Mouse (Mus musculus): ENCODE results near the gene Mkrn2os. TPM values are rescaled to one million over a fixed set of nuclear protein-coding genes. Genes with fewer than 3 reads are reported as not detected.

The Mkrn2os gene
- polyA plus RNA-seq, 1 experiment from 2014 or later = 0.15 TPM

DNA sequence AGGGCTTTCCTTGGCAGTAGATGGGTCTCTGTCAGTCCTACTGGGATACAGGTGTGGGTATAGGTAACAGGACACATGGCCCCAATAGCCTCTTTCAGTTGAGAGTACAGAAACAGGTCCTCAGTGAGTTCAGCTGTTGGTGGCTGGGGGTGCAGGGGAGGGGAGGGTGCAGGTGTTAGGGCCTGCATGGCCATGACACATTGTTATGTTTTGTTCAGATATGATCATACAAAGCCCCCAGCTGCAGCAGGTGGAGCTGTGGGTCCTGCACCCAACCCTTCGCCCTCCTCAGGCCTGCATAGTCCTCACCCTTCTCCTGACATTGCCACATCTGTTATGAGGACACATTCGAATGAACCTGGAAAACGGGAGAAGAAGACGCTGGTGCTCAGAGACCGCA lies 17.9 kb upstream of the Mkrn2os start:
- 94% methylated on average over 5 of the region's 5 CpGs for WGBS
- ATAC-seq (ENCODE audit: low FRiP score) = no peak

DNA sequence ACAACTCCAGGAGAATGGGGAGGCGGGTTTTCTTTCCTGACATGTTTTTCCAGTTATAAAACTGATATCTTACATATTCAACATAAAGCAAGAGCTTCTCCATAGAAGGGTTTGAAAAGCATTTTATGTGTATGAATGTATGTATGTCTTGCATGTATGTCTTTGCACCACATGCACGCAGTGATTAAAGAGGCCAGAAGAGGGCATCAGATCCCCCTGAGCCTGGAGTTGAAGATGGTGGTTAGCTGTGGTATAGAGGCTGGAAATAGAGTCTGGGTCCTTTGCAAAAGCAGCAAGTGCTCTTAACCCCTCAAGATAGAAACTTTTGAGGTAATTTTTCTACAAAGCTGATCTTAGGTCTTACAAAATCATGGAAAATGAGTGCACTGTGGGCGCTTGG lies 16.7 kb upstream of the Mkrn2os start:
- no peak for ATAC-seq (ENCODE audit: low FRiP score)
- H3K9ac ChIP-seq (ENCODE audit: low read length) = no peak overlapping the region
- no peak overlapping the region for H3K4me2 ChIP-seq
- 60% methylated on average over 3 of the region's 3 CpGs for WGBS
- no peaks in the 10 kb centered on the region for H3K9me3 ChIP-seq (ENCODE audit: control insufficient read depth, low read length)
- H3K4me1 ChIP-seq (ENCODE audit: control insufficient read depth, insufficient read depth, low read length) = no peaks in the 10 kb centered on the region
- no peaks in the 10 kb centered on the region for H3K27me3 ChIP-seq (ENCODE audit: control insufficient read depth, insufficient read depth, low read length)
- no peak overlapping the region for H3K4me3 ChIP-seq (ENCODE audit: low read depth, low read length)
- H3K27ac ChIP-seq (ENCODE audit: low read depth, low read length) = no peak overlapping the region
- no peak for DNase-seq (ENCODE audit: low spot score, missing footprints)
- 0 out of 2 replicates have a peak, but pooled peaks cover 5% of the 10 kb centered on the region for H3K36me3 ChIP-seq (ENCODE audit: control insufficient read depth, insufficient read depth, low read length)

More for the DNA sequence above, 17.9 kb upstream of the Mkrn2os start:
- no peak for DNase-seq (ENCODE audit: low spot score, missing footprints)
- Histone ChIP-seq H3K4me2 (no peak overlapping the region), H3K4me3 (ENCODE audit: low read depth, low read length) (no peak overlapping the region), H3K27me3 (ENCODE audit: control insufficient read depth, insufficient read depth, low read length) (no peaks in the 10 kb centered on the region), H3K4me1 (ENCODE audit: control insufficient read depth, insufficient read depth, low read length) (no peaks in the 10 kb centered on the region), H3K27ac (ENCODE audit: low read depth, low read length) (no peak overlapping the region), H3K36me3 (ENCODE audit: control insufficient read depth, insufficient read depth, low read length) (0 out of 2 replicates have a peak, but pooled peaks cover 10% of the 10 kb centered on the region), H3K9me3 (ENCODE audit: control insufficient read depth, low read length) (no peaks in the 10 kb centered on the region), H3K9ac (ENCODE audit: low read length) (no peak overlapping the region)

DNA sequence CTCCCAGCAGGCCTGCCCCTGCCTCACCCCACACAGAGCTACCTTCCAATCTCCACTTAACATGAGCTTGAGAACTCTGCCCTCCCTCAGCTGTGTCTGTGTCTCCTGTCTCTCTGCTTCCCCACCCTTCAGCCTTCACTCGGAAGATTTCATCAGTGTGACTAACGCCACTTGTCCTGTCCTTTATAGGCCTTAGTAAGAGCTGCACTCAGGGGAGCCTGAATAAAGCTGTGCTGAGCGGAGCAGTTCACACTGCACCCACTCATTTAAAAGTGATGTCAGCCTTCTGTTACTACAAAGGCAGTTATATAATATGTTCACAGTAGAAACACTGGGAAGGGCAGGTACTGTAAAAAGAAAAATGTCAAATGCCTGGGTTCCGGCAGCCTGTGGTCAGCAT lies 15.1 kb upstream of the Mkrn2os start:
- H3K4me2 ChIP-seq = no peak overlapping the region
- 85% methylated on average over 4 of the region's 4 CpGs for WGBS
- ATAC-seq (ENCODE audit: low FRiP score) = no peak

DNA sequence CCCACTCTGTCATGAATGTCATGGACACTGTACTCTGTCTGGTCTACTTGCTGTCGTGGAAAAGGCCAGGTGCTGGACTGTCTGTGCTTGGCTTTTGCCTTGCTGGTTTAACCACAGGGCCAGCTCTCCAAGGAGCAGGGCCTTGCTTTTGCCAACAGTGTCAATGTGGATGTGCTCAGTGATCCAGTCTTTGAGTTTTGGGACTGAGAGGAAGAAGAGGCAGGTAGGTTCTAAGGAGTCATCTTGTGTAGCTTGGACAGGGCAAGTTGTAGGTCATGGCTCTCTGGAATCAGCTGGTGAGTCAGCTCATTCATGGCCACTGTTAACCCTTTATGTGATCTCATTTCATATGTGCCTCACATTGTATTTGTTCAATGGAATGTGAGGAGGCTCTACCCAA lies 14.1 kb upstream of the Mkrn2os start:
- no peak overlapping the region for H3K9ac ChIP-seq (ENCODE audit: low read length)
- WGBS = 90% methylated on average over 1 of the region's 1 CpGs
- ATAC-seq (ENCODE audit: low FRiP score) = no peak

More for the DNA sequence above, 15.1 kb upstream of the Mkrn2os start:
- H3K4me3 ChIP-seq (ENCODE audit: low read depth, low read length) = no peak overlapping the region
- H3K9me3 ChIP-seq (ENCODE audit: control insufficient read depth, low read length) = no peaks in the 10 kb centered on the region
- no peak for DNase-seq (ENCODE audit: low spot score, missing footprints)
- H3K4me1 ChIP-seq (ENCODE audit: control insufficient read depth, insufficient read depth, low read length) = no peaks in the 10 kb centered on the region
- H3K36me3 ChIP-seq (ENCODE audit: control insufficient read depth, insufficient read depth, low read length) = 0 out of 2 replicates have a peak, but pooled peaks cover 3% of the 10 kb centered on the region
- no peak overlapping the region for H3K27ac ChIP-seq (ENCODE audit: low read depth, low read length)
- H3K27me3 ChIP-seq (ENCODE audit: control insufficient read depth, insufficient read depth, low read length) = no peaks in the 10 kb centered on the region
- H3K9ac ChIP-seq (ENCODE audit: low read length) = no peak overlapping the region

DNA sequence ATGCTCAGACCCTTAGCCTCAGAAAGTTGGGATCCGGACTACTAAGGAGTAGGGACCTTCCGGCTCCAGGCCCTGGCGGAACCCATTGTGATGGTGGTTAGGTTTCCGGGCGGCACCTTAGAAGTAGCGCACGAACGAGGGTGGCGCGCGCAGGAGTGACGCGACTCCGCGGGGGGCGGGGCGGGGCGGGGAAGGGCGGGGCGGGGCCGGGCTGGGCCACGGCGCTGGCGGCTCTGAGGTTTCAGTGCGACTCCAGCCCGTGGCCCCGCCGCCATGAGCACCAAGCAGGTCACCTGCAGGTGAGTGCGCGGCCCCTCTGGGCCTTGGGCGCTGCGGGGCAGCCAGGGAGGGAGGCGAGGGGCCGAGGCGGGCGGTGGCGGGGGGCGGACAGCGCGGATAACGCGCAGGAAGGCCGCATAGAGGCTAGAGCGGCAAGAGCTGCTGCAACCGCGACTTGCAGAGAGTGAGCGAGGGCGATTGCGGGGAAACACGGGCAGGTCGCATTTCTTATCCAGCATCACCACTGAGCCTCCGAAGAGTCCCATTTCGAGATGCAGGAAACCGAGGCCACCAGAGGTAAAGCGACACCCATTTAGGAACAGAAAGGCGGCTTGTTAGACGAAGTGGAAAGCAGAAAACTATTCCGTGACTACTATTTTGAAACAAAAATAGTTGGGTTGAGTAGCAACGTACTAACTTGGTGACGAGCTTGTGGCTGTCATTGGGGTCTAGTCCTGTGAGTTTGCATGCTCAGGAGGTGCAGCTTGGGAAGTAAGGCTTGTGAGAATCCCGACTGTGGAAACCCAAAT lies 9.5 kb upstream of the Mkrn2os start, which contains the start of gene Mkrn2:
Mkrn2 (plus strand) TSS at position 188 of the 809 bp plus-strand sequence.
- Histone ChIP-seq H3K9me3 (ENCODE audit: control insufficient read depth, low read length) (no peaks in the 10 kb centered on the region), H3K36me3 (ENCODE audit: control insufficient read depth, insufficient read depth, low read length) (no peaks in the 10 kb centered on the region), H3K4me2 (peak within 1 kb of the TSS; percentile 64), H3K4me1 (ENCODE audit: control insufficient read depth, insufficient read depth, low read length) (no peaks in the 10 kb centered on the region), H3K27me3 (ENCODE audit: control insufficient read depth, insufficient read depth, low read length) (no peaks in the 10 kb centered on the region), H3K27ac (ENCODE audit: low read depth, low read length) (no peak within 1 kb of the TSS), H3K4me3 (ENCODE audit: low read depth, low read length) (peak within 1 kb of the TSS; percentile 62), H3K9ac (ENCODE audit: low read length) (peak within 1 kb of the TSS; percentile 70)
- DNase-seq (ENCODE audit: low spot score, missing footprints) = peak; percentile 99
- WGBS = under 1% methylated on average over 57 of the region's 61 CpGs
- ATAC-seq (ENCODE audit: low FRiP score) = peak; percentile 95

More for the DNA sequence above, 14.1 kb upstream of the Mkrn2os start:
- H3K27me3 ChIP-seq (ENCODE audit: control insufficient read depth, insufficient read depth, low read length) = no peaks in the 10 kb centered on the region
- no peak overlapping the region for H3K4me2 ChIP-seq
- no peak for DNase-seq (ENCODE audit: low spot score, missing footprints)
- no peak overlapping the region for H3K4me3 ChIP-seq (ENCODE audit: low read depth, low read length)
- H3K9me3 ChIP-seq (ENCODE audit: control insufficient read depth, low read length) = no peaks in the 10 kb centered on the region
- H3K36me3 ChIP-seq (ENCODE audit: control insufficient read depth, insufficient read depth, low read length) = 0 out of 2 replicates have a peak, but pooled peaks cover 3% of the 10 kb centered on the region
- H3K27ac ChIP-seq (ENCODE audit: low read depth, low read length) = no peak overlapping the region
- H3K4me1 ChIP-seq (ENCODE audit: control insufficient read depth, insufficient read depth, low read length) = no peaks in the 10 kb centered on the region

DNA sequence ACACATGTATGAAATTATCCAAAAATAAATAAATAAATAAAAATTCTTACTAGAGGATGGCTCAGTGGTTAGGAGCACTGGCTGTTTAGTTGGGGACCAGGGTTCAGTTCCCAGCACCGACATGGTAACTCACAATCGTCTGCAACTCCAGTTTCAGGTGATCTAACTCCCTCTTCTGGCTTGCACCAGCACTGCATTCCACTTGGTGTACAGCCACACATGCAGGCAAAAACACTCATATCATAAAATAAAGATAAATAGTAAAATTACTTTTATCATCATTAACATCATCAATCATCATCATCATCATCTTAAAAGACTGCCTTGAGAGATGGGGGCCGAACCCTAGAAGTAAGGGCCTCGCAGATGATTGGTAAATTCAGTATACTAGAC lies 8.9 kb upstream of the Mkrn2os start:
- H3K27me3 ChIP-seq (ENCODE audit: control insufficient read depth, insufficient read depth, low read length) = no peaks in the 10 kb centered on the region
- H3K9ac ChIP-seq (ENCODE audit: low read length) = peak overlapping the region; percentile 36; the same call in 1 of the 2 replicates
- peak overlapping the region; percentile 62 for H3K4me3 ChIP-seq (ENCODE audit: low read depth, low read length)
- WGBS = 71% methylated on average over 4 of the region's 4 CpGs
- peak; percentile 45 for ATAC-seq (ENCODE audit: low FRiP score)
- no peak overlapping the region for H3K27ac ChIP-seq (ENCODE audit: low read depth, low read length)
- no peaks in the 10 kb centered on the region for H3K4me1 ChIP-seq (ENCODE audit: control insufficient read depth, insufficient read depth, low read length)
- no peaks in the 10 kb centered on the region for H3K36me3 ChIP-seq (ENCODE audit: control insufficient read depth, insufficient read depth, low read length)
- peak; percentile 85 for DNase-seq (ENCODE audit: low spot score, missing footprints)
- no peaks in the 10 kb centered on the region for H3K9me3 ChIP-seq (ENCODE audit: control insufficient read depth, low read length)
- H3K4me2 ChIP-seq = peak overlapping the region; percentile 64

DNA sequence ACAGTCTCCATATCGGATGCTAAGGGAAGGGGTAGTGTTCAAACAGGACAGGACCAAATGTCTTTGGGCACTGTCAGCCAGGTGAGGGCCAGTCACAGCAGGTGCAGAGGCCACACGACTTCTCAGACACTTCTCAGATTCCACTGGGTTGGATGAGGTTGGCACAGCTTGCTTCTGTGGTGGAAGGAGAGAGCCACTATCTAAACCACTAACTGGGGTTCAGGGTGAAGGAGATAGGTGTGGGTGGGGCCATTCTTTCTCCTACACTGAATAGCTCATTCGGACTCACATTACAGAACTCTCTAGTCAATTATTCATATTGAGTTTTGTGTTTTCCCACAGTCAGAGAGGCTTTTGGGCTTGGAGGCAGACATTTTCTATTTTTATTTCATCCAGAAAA lies 3.3 kb upstream of the Mkrn2os start:
- H3K27ac ChIP-seq (ENCODE audit: low read depth, low read length) = no peak overlapping the region
- H3K4me2 ChIP-seq = no peak overlapping the region
- 49% methylated on average over 3 of the region's 3 CpGs for WGBS
- no peak for DNase-seq (ENCODE audit: low spot score, missing footprints)
- no peaks in the 10 kb centered on the region for H3K4me1 ChIP-seq (ENCODE audit: control insufficient read depth, insufficient read depth, low read length)
- H3K9me3 ChIP-seq (ENCODE audit: control insufficient read depth, low read length) = no peaks in the 10 kb centered on the region
- H3K27me3 ChIP-seq (ENCODE audit: control insufficient read depth, insufficient read depth, low read length) = no peaks in the 10 kb centered on the region
- H3K4me3 ChIP-seq (ENCODE audit: low read depth, low read length) = no peak overlapping the region
- H3K36me3 ChIP-seq (ENCODE audit: control insufficient read depth, insufficient read depth, low read length) = no peaks in the 10 kb centered on the region
- H3K9ac ChIP-seq (ENCODE audit: low read length) = no peak overlapping the region
- no peak for ATAC-seq (ENCODE audit: low FRiP score)

DNA sequence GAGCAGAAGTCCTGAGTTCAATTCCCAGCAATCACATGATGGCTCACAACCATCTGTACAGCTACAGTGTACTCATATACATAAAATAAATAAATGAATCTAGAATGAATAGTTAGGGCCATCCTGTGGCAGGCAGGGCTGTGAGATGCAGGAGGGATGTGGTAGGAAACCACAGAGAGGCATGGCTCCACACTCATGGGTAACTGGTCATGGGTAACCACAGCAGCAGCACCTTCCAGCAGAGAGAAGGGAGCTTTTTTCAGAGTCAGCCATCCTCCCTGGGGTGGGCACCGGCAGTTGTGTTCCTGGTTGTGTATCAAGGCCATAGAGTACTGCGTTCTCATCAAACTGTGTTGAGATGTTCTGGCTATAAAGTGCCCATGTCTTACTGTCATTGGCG lies 2.1 kb upstream of the Mkrn2os start:
- Histone ChIP-seq H3K4me2 (no peak overlapping the region), H3K27ac (ENCODE audit: low read depth, low read length) (no peak overlapping the region), H3K9ac (ENCODE audit: low read length) (no peak overlapping the region), H3K9me3 (ENCODE audit: control insufficient read depth, low read length) (no peaks in the 10 kb centered on the region), H3K4me3 (ENCODE audit: low read depth, low read length) (no peak overlapping the region), H3K4me1 (ENCODE audit: control insufficient read depth, insufficient read depth, low read length) (no peaks in the 10 kb centered on the region), H3K36me3 (ENCODE audit: control insufficient read depth, insufficient read depth, low read length) (no peaks in the 10 kb centered on the region), H3K27me3 (ENCODE audit: control insufficient read depth, insufficient read depth, low read length) (no peaks in the 10 kb centered on the region)
- DNase-seq (ENCODE audit: low spot score, missing footprints) = no peak
- WGBS = 78% methylated on average over 3 of the region's 3 CpGs
- no peak for ATAC-seq (ENCODE audit: low FRiP score)

DNA sequence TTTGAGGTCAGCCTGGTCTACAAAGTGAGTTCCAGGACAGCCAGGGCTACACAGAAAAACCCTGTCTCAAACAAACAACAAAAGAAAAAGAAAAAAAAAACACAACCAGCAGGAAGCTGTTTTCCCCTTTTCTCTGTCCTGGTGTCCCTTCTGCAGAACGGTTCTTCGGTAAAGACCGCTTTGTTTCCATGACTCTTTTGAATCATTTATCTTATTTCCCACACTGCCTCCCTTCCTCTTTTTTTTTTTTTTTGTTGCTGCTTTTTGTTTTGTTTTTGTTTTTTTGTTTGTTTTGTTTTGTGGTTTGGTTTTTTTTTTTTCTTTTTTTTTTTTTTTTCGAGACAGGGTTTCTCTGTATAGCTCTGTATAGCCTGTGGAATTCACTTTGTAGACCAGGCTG lies 876 bp upstream of the Mkrn2os start:
- ATAC-seq (ENCODE audit: low FRiP score) = no peak
- H3K4me2 ChIP-seq = no peak overlapping the region
- H3K4me3 ChIP-seq (ENCODE audit: low read depth, low read length) = no peak overlapping the region
- H3K36me3 ChIP-seq (ENCODE audit: control insufficient read depth, insufficient read depth, low read length) = no peaks in the 10 kb centered on the region
- no peak for DNase-seq (ENCODE audit: low spot score, missing footprints)
- H3K27me3 ChIP-seq (ENCODE audit: control insufficient read depth, insufficient read depth, low read length) = no peaks in the 10 kb centered on the region
- H3K27ac ChIP-seq (ENCODE audit: low read depth, low read length) = no peak overlapping the region
- H3K9me3 ChIP-seq (ENCODE audit: control insufficient read depth, low read length) = no peaks in the 10 kb centered on the region
- H3K4me1 ChIP-seq (ENCODE audit: control insufficient read depth, insufficient read depth, low read length) = no peaks in the 10 kb centered on the region
- H3K9ac ChIP-seq (ENCODE audit: low read length) = no peak overlapping the region
- WGBS = 74% methylated on average over 4 of the region's 4 CpGs
